Mouse (Mus musculus) stomach, postnatal 0 days (tissue): ENCODE results near the gene Mkrn2. TPM values are rescaled to one million over a fixed set of nuclear protein-coding genes. Genes with fewer than 3 reads are reported as not detected.
"Not testable (repeated sequence)": the region's sequence is repeated elsewhere in the genome, so short reads cannot be mapped to it uniquely, and the experiment has no call there.

Experiments used
- ATAC-seq: fragments of 200-750 bp; cut with Nextera tagmentation; 2 replicates; pipeline ENCODE4 v1.8.0; 2017; ENCODE audit not compliant: low FRiP score, low TSS enrichment
- DNase-seq: peaks from one replicate; pipeline ENCODE4 v3.0.0-alpha.2; 2016; ENCODE audit warnings: low spot score
- H3K27ac ChIP-seq: fragments of 300-500 bp; sonication (generic); replicated peaks from 2 replicates; pipeline ENCODE4 v1.5.1; 2014; ENCODE audit warnings: mild to moderate bottlenecking, control low read depth
- H3K27me3 ChIP-seq: fragments of 300-500 bp; sonication (generic); 2 replicates; pipeline ENCODE4 v1.6.1; 2014; ENCODE audit warnings: low read length; ENCODE audit not compliant: control insufficient read depth, insufficient read depth
- H3K36me3 ChIP-seq: fragments of 300-500 bp; sonication (generic); 2 replicates; pipeline ENCODE4 v1.6.1; 2014; ENCODE audit warnings: low read length, mixed read lengths; ENCODE audit not compliant: control insufficient read depth, insufficient read depth
- H3K4me1 ChIP-seq: fragments of 300-500 bp; sonication (generic); replicated peaks from 2 replicates; pipeline ENCODE4 v1.6.1; 2014; ENCODE audit warnings: antibody characterized with exemption; ENCODE audit not compliant: control insufficient read depth, insufficient read depth
- H3K4me2 ChIP-seq: fragments of 300-500 bp; sonication (generic); replicated peaks from 2 replicates; pipeline ENCODE4 v1.6.1; 2014; ENCODE audit warnings: low read depth, mild to moderate bottlenecking, control low read depth, moderate library complexity
- H3K4me3 ChIP-seq: fragments of 300-500 bp; sonication (generic); 2 replicates; pipeline ENCODE4 v1.5.1; 2014; ENCODE audit warnings: low read depth, low read length, control low read depth
- H3K9ac ChIP-seq: fragments of 300-500 bp; sonication (generic); 2 replicates; pipeline ENCODE4 v1.6.1; 2014; ENCODE audit warnings: mild to moderate bottlenecking, low read length, control low read depth, mixed read lengths
- H3K9me3 ChIP-seq: fragments of 300-500 bp; sonication (generic); 2 replicates; pipeline ENCODE4 v1.6.1; 2016; ENCODE audit warnings: low read length; ENCODE audit not compliant: control insufficient read depth
- CTCF ChIP-seq: IDR thresholded peaks from 2 replicates; pipeline ENCODE4 v1.5.1; 2016; ENCODE audit warnings: antibody characterized with exemption, low read depth, mild to moderate bottlenecking, moderate library complexity
- EP300 ChIP-seq: optimal IDR thresholded peaks from 2 replicates; pipeline ENCODE3; 2016; ENCODE audit warnings: antibody characterized with exemption
- WGBS: fragments of 180-500 bp; shearing (Covaris S2); extraction: QIAGEN DNeasy Blood & Tissue Kit; methylation state at CpG from one replicate; pipeline ENCODE4 v1.1.7; 2014; 5-methylcytosine and 5-hydroxymethylcytosine counted together
- polyA plus RNA-seq: library from polyadenylated mRNA; unstranded; fragments of >200 nt; fragmentation: Nextera tagmentation; extraction: Ambion mirVana; gene quantifications from 2 replicates; pipeline ENCODE4 v1.2.1, GENCODE M21; 2015

Gene Mkrn2
- polyA plus RNA-seq, 1 experiment from 2014 or later, result 19.4 TPM

GRCm38 (mm10) chr6:115634015-115634414 lies 32.3 kb downstream of the Mkrn2 start:
- Histone ChIP-seq H3K4me1 (no peaks in the 10 kb centered on the region), H3K9ac (no peak overlapping the region), H3K36me3 (peaks cover 18% of the 10 kb centered on the region), H3K27me3 (no peaks in the 10 kb centered on the region), H3K9me3 (no peaks in the 10 kb centered on the region), H3K4me2 (no peak overlapping the region), H3K4me3 (no peak overlapping the region), H3K27ac (no peak overlapping the region)
- ATAC-seq (peak; percentile 87), DNase-seq (peak; percentile 42)
- TF ChIP-seq CTCF, result no peak
- no peak for TF ChIP-seq EP300
- WGBS, result 82% methylated on average over 2 of the region's 2 CpGs

DNA sequence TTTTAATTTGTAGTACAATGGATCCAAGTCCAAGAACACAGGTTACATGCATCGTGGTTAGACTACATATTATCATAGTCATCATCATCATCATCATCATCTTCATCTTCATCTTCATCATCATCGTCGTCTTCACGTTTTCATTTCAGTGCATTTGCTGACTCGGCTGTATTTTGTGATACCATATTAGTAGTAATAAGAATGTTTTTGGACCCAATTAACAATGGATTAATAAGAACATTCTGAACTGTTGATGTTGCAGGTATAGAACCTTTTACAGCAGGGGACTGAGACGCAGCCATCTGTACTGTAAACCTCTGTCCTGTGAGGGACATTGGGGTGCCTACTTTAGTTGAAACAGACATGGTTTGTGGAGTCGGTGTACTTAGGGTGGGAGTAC lies 36.5 kb downstream of the Mkrn2 start:
- H3K9ac ChIP-seq, H3K27me3 ChIP-seq, ATAC-seq, H3K4me1 ChIP-seq, H3K27ac ChIP-seq, H3K4me3 ChIP-seq, H3K9me3 ChIP-seq, DNase-seq, H3K4me2 ChIP-seq: not testable (repeated sequence)
- H3K36me3 ChIP-seq, result peaks cover 12% of the 10 kb centered on the region; the same call in 1 of the 2 replicates
- WGBS, result 94% methylated on average over 7 of the region's 7 CpGs

GRCm38 (mm10) chr6:115643315-115643714 lies 41.6 kb downstream of the Mkrn2 start:
- no peak overlapping the region for H3K9ac ChIP-seq
- no peaks in the 10 kb centered on the region for H3K27me3 ChIP-seq
- H3K4me1 ChIP-seq, result no peaks in the 10 kb centered on the region
- no peak overlapping the region for H3K4me3 ChIP-seq
- DNase-seq (no peak), ATAC-seq (no peak)
- H3K36me3 ChIP-seq, result 0 out of 2 replicates have a peak, but pooled peaks cover 2% of the 10 kb centered on the region
- no peaks in the 10 kb centered on the region for H3K9me3 ChIP-seq
- H3K27ac ChIP-seq, result no peak overlapping the region
- no peak overlapping the region for H3K4me2 ChIP-seq
- no peak for TF ChIP-seq CTCF
- TF ChIP-seq EP300, result no peak
- 42% methylated on average over 1 of the region's 1 CpGs for WGBS

- TF ChIP-seq EP300 (no peak), CTCF (no peak)
- Histone ChIP-seq H3K9me3 (no peaks in the 10 kb centered on the region), H3K36me3 (no peaks in the 10 kb centered on the region), H3K27me3 (no peaks in the 10 kb centered on the region), H3K27ac (peak overlapping the region; percentile 59; the same call in 1 of the 2 replicates), H3K4me3 (no peak overlapping the region), H3K9ac (no peak overlapping the region), H3K4me1 (0 out of 2 replicates have a peak, but pooled peaks cover 5% of the 10 kb centered on the region), H3K4me2 (no peak overlapping the region)
- WGBS, result 39% methylated on average over 1 of the region's 1 CpGs
- ATAC-seq (no peak), DNase-seq (no peak)
Observed at GRCm38 (mm10) chr6:115649792-115650365, 48.2 kb downstream of the Mkrn2 start.

GRCm38 (mm10) chr6:115650476-115651427 lies 49.0 kb downstream of the Mkrn2 start:
- Histone ChIP-seq H3K9me3 (no peaks in the 10 kb centered on the region), H3K36me3 (no peaks in the 10 kb centered on the region), H3K4me1 (0 out of 2 replicates have a peak, but pooled peaks cover 5% of the 10 kb centered on the region), H3K27ac (peak overlapping the region; percentile 41), H3K27me3 (no peaks in the 10 kb centered on the region), H3K4me2 (0 out of 2 replicates have a peak overlapping the region, but pooled peaks have one; percentile 2), H3K9ac (no peak overlapping the region), H3K4me3 (no peak overlapping the region)
- ATAC-seq, result peak; percentile 71
- 37% methylated on average over 5 of the region's 5 CpGs for WGBS
- TF ChIP-seq CTCF, result no peak
- no peak for TF ChIP-seq EP300
- DNase-seq, result peak; percentile 45

GRCm38 (mm10) chr6:115651719-115652118 lies 50.0 kb downstream of the Mkrn2 start:
- Histone ChIP-seq H3K4me2 (no peak overlapping the region), H3K27me3 (no peaks in the 10 kb centered on the region), H3K36me3 (no peaks in the 10 kb centered on the region), H3K27ac (no peak overlapping the region), H3K4me3 (no peak overlapping the region), H3K4me1 (0 out of 2 replicates have a peak, but pooled peaks cover 5% of the 10 kb centered on the region), H3K9ac (no peak overlapping the region), H3K9me3 (no peaks in the 10 kb centered on the region)
- TF ChIP-seq EP300 (no peak), CTCF (no peak)
- ATAC-seq (no peak), DNase-seq (no peak)
